Mouse (Mus musculus): Measurements from ENCODE around the gene Hist1h3f. TPM values are rescaled to one million over a fixed set of nuclear protein-coding genes. Genes with fewer than 3 reads are reported as not detected.

Gene Hist1h3f
- polyA plus RNA-seq, 1 experiment from 2014 or later, result 0.71 TPM

DNA sequence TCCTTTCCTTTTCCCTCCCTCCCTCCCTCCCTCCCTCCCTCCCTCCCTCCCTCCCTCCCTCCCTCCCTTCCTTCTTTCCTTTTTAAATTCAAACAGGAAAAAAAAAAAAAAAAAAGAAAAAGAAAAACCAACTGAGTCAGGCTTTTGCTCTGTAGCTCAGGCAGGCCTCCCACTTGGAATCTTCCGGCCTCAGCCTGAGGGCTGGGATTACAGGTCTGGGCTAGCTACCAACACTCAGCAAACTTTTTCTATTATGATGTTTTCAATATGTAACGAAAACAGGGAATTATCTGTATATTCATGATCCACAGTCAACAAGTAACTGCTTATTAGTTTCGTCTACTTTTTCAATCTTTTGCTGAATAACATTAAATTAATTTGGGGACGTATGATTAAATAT, 40.9 kb upstream of the Hist1h3f start:
- Histone ChIP-seq H3K4me3 (ENCODE audit: low read depth, low read length) (no peak overlapping the region), H3K9me3 (ENCODE audit: control insufficient read depth, low read length) (no peaks in the 10 kb centered on the region), H3K9ac (ENCODE audit: low read depth, low read length) (no peak overlapping the region), H3K4me1 (ENCODE audit: control insufficient read depth, insufficient read depth, low read length) (peaks cover 15% of the 10 kb centered on the region), H3K27me3 (replicated peaks; ENCODE audit: control insufficient read depth, insufficient read depth, low read length) (no peaks in the 10 kb centered on the region), H3K27ac (replicated peaks; ENCODE audit: low read depth, low read length) (no peak overlapping the region), H3K36me3 (ENCODE audit: control insufficient read depth, insufficient read depth, low read length) (no peaks in the 10 kb centered on the region), H3K4me2 (ENCODE audit: low read depth, low read length) (no peak overlapping the region)
- 31% methylated on average over 4 of the region's 4 CpGs for WGBS
- ATAC-seq (ENCODE audit: low read depth), result no peak
- DNase-seq (ENCODE audit: low spot score), result no peak

- no peak overlapping the region for H3K27ac ChIP-seq (replicated peaks; ENCODE audit: low read depth, low read length)
- DNase-seq (ENCODE audit: low spot score), result peak; percentile 68
- no peaks in the 10 kb centered on the region for H3K9me3 ChIP-seq (ENCODE audit: control insufficient read depth, low read length)
- H3K4me3 ChIP-seq (ENCODE audit: low read depth, low read length), result no peak overlapping the region
- ATAC-seq (ENCODE audit: low read depth), result no peak
- H3K4me1 ChIP-seq (ENCODE audit: control insufficient read depth, insufficient read depth, low read length), result peaks cover 15% of the 10 kb centered on the region
- H3K9ac ChIP-seq (ENCODE audit: low read depth, low read length), result no peak overlapping the region
- no peaks in the 10 kb centered on the region for H3K36me3 ChIP-seq (ENCODE audit: control insufficient read depth, insufficient read depth, low read length)
- peak overlapping the region; percentile 23 for H3K4me2 ChIP-seq (ENCODE audit: low read depth, low read length)
- 1% methylated on average over 9 of the region's 9 CpGs for WGBS
- no peaks in the 10 kb centered on the region for H3K27me3 ChIP-seq (replicated peaks; ENCODE audit: control insufficient read depth, insufficient read depth, low read length)
These were observed 40.1 kb upstream of the Hist1h3f start for GRCm38 (mm10) chr13:23503797-23504196.

DNA sequence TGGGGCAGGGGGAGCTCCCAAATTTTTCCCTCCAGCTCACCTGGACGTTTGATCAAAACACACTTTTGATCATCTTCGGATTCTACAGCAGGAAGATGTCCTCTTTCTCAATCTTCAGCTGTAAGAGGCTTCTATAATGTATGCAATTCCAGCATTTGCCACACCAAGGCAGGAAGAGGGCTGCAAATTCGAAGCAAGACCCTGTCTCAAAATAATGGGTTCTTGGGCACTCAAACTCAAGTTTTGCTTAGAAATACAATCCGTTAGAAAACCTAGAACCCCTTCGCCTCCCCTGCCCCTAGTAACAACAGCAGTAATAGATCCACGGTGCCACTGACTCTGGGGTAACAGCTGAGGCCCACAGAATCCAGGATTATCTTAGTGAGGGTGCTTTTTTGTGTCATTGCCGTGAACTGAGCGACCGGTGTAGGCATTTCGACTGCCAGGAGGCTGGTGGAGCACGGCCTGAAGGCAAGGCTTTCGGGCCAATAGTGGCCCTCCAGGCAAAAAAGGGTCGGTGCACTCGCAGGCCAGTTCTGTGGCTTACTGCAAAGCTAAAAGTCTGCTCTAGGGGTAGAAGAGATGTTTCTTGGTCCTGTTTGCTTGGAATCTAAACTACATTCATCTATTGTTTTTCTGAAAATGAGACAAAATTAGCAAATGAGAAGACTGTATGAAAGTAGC, 38.0 kb upstream of the Hist1h3f start:
- Histone ChIP-seq H3K4me2 (ENCODE audit: low read depth, low read length) (peak overlapping the region; percentile 53), H3K36me3 (ENCODE audit: control insufficient read depth, insufficient read depth, low read length) (no peaks in the 10 kb centered on the region), H3K9me3 (ENCODE audit: control insufficient read depth, low read length) (no peaks in the 10 kb centered on the region), H3K9ac (ENCODE audit: low read depth, low read length) (peak overlapping the region; percentile 31; the same call in 1 of the 2 replicates), H3K27ac (replicated peaks; ENCODE audit: low read depth, low read length) (peak overlapping the region; percentile 72), H3K4me1 (ENCODE audit: control insufficient read depth, insufficient read depth, low read length) (peaks cover 15% of the 10 kb centered on the region), H3K4me3 (ENCODE audit: low read depth, low read length) (peak overlapping the region; percentile 28), H3K27me3 (replicated peaks; ENCODE audit: control insufficient read depth, insufficient read depth, low read length) (no peaks in the 10 kb centered on the region)
- ATAC-seq (ENCODE audit: low read depth) (0 out of 2 replicates have a peak, but pooled peaks have one; percentile 26), DNase-seq (ENCODE audit: low spot score) (no peak)
- 6% methylated on average over 14 of the region's 14 CpGs for WGBS

- peak; percentile 48 for DNase-seq (ENCODE audit: low spot score)
- WGBS, result 4% methylated on average over 13 of the region's 13 CpGs
- 0 out of 2 replicates have a peak, but pooled peaks have one; percentile 27 for ATAC-seq (ENCODE audit: low read depth)
- Histone ChIP-seq H3K36me3 (ENCODE audit: control insufficient read depth, insufficient read depth, low read length) (no peaks in the 10 kb centered on the region), H3K4me3 (ENCODE audit: low read depth, low read length) (peak overlapping the region; percentile 28), H3K9me3 (ENCODE audit: control insufficient read depth, low read length) (no peaks in the 10 kb centered on the region), H3K27ac (replicated peaks; ENCODE audit: low read depth, low read length) (0 out of 2 replicates have a peak overlapping the region, but pooled peaks have one; percentile 72), H3K4me1 (ENCODE audit: control insufficient read depth, insufficient read depth, low read length) (peaks cover 15% of the 10 kb centered on the region), H3K27me3 (replicated peaks; ENCODE audit: control insufficient read depth, insufficient read depth, low read length) (no peaks in the 10 kb centered on the region), H3K4me2 (ENCODE audit: low read depth, low read length) (peak overlapping the region; percentile 53), H3K9ac (ENCODE audit: low read depth, low read length) (no peak overlapping the region)
These were observed 37.5 kb upstream of the Hist1h3f start for GRCm38 (mm10) chr13:23506351-23506750.

GRCm38 (mm10) chr13:23506819-23507515, 36.9 kb upstream of the Hist1h3f start:
- H3K27me3 ChIP-seq (replicated peaks; ENCODE audit: control insufficient read depth, insufficient read depth, low read length), result no peaks in the 10 kb centered on the region
- no peak overlapping the region for H3K27ac ChIP-seq (replicated peaks; ENCODE audit: low read depth, low read length)
- H3K4me3 ChIP-seq (ENCODE audit: low read depth, low read length), result no peak overlapping the region
- peaks cover 15% of the 10 kb centered on the region for H3K4me1 ChIP-seq (ENCODE audit: control insufficient read depth, insufficient read depth, low read length)
- no peak for ATAC-seq (ENCODE audit: low read depth)
- 22% methylated on average over 14 of the region's 14 CpGs for WGBS
- H3K4me2 ChIP-seq (ENCODE audit: low read depth, low read length), result peak overlapping the region; percentile 53; the same call in 1 of the 2 replicates
- DNase-seq (ENCODE audit: low spot score), result no peak
- no peak overlapping the region for H3K9ac ChIP-seq (ENCODE audit: low read depth, low read length)
- no peaks in the 10 kb centered on the region for H3K9me3 ChIP-seq (ENCODE audit: control insufficient read depth, low read length)
- H3K36me3 ChIP-seq (ENCODE audit: control insufficient read depth, insufficient read depth, low read length), result no peaks in the 10 kb centered on the region

GRCm38 (mm10) chr13:23510127-23510526, 33.7 kb upstream of the Hist1h3f start:
- Histone ChIP-seq H3K36me3 (ENCODE audit: control insufficient read depth, insufficient read depth, low read length) (no peaks in the 10 kb centered on the region), H3K9me3 (ENCODE audit: control insufficient read depth, low read length) (no peaks in the 10 kb centered on the region), H3K27me3 (replicated peaks; ENCODE audit: control insufficient read depth, insufficient read depth, low read length) (no peaks in the 10 kb centered on the region), H3K9ac (ENCODE audit: low read depth, low read length) (no peak overlapping the region), H3K4me2 (ENCODE audit: low read depth, low read length) (no peak overlapping the region), H3K4me1 (ENCODE audit: control insufficient read depth, insufficient read depth, low read length) (peaks cover 13% of the 10 kb centered on the region), H3K27ac (replicated peaks; ENCODE audit: low read depth, low read length) (no peak overlapping the region), H3K4me3 (ENCODE audit: low read depth, low read length) (no peak overlapping the region)
- no peak for DNase-seq (ENCODE audit: low spot score)
- WGBS, result 26% methylated on average over 1 of the region's 1 CpGs
- no peak for ATAC-seq (ENCODE audit: low read depth)

- Histone ChIP-seq H3K9ac (ENCODE audit: low read depth, low read length) (no peak overlapping the region), H3K27me3 (replicated peaks; ENCODE audit: control insufficient read depth, insufficient read depth, low read length) (no peaks in the 10 kb centered on the region), H3K27ac (replicated peaks; ENCODE audit: low read depth, low read length) (no peak overlapping the region), H3K4me1 (ENCODE audit: control insufficient read depth, insufficient read depth, low read length) (no peaks in the 10 kb centered on the region), H3K4me2 (ENCODE audit: low read depth, low read length) (no peak overlapping the region), H3K36me3 (ENCODE audit: control insufficient read depth, insufficient read depth, low read length) (no peaks in the 10 kb centered on the region), H3K9me3 (ENCODE audit: control insufficient read depth, low read length) (no peaks in the 10 kb centered on the region), H3K4me3 (ENCODE audit: low read depth, low read length) (no peak overlapping the region)
- DNase-seq (ENCODE audit: low spot score) (no peak), ATAC-seq (ENCODE audit: low read depth) (no peak)
- 83% methylated on average over 1 of the region's 1 CpGs for WGBS
These were observed 30.3 kb upstream of the Hist1h3f start for GRCm38 (mm10) chr13:23513517-23513916.

DNA sequence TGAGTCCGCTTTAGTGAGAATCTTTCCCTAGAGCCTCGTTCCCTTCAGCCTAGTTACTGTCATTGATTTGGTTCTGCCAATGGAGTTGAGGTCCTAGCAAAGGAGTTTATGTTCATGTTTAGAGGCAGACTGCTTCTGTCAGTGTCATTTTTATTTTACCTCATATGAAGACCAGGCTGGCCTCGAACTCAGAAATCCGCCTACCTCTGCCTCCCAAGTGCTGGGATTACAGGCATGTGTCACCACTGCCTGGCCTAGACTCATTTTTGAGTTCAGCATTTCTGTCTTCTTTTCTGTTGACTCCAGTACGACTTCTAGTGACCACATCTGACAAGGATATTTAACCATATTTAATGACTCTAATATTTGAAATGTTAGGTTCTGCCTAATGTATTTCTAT, 28.6 kb upstream of the Hist1h3f start:
- Histone ChIP-seq H3K9ac (ENCODE audit: low read depth, low read length) (no peak overlapping the region), H3K36me3 (ENCODE audit: control insufficient read depth, insufficient read depth, low read length) (no peaks in the 10 kb centered on the region), H3K4me2 (ENCODE audit: low read depth, low read length) (no peak overlapping the region), H3K4me1 (ENCODE audit: control insufficient read depth, insufficient read depth, low read length) (no peaks in the 10 kb centered on the region), H3K27ac (replicated peaks; ENCODE audit: low read depth, low read length) (no peak overlapping the region), H3K4me3 (ENCODE audit: low read depth, low read length) (no peak overlapping the region), H3K27me3 (replicated peaks; ENCODE audit: control insufficient read depth, insufficient read depth, low read length) (no peaks in the 10 kb centered on the region), H3K9me3 (ENCODE audit: control insufficient read depth, low read length) (no peaks in the 10 kb centered on the region)
- DNase-seq (ENCODE audit: low spot score) (no peak), ATAC-seq (ENCODE audit: low read depth) (no peak)
- WGBS, result 70% methylated on average over 5 of the region's 5 CpGs

Data from embryonic facial prominence, embryonic 14.5 days (tissue).